Mouse (Mus musculus) olfactory bulb, adult 2 months (tissue): ENCODE data around the gene Mta1.

Experiments
- CTCF ChIP-seq: fragments of 200-500 bp; IDR thresholded peaks from 2 replicates; pipeline ENCODE4 v1.5.1; 2012; ENCODE audit warnings: low read depth, mild to moderate bottlenecking, low read length, moderate library complexity; ENCODE audit not compliant: insufficient read depth
- POLR2A ChIP-seq: fragments of 200-500 bp; IDR thresholded peaks from 2 replicates; pipeline ENCODE4 v1.6.1; 2012; ENCODE audit warnings: mild to moderate bottlenecking, low read depth, low read length, moderate library complexity; ENCODE audit not compliant: insufficient read depth

DNA sequence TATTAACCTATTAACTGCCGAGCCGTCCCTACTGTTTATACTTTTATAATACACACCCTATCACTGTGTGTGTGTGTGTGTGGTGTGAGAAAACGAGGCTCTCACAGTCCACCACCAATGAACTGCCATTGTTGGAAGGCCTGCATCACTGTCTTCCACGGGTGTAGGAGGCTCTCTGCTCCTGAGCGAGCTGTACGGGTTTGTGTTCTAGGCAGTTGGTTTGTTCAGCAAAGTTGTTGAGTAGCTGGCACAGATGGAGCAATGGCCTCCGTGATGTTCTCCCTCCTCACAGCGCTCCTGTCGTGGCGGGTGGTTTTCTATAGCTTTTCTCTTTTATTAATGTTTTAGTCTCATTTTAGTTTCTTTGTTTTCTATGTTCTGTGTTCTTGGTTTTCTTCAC is 11.7 kb downstream of the Mta1 start:
- TF ChIP-seq POLR2A (no peak), CTCF (no peak)
